Mouse (Mus musculus): ENCODE results near the gene Wnk4. TPM values are rescaled to one million over a fixed set of nuclear protein-coding genes. Genes with fewer than 3 reads are reported as not detected.

Wnk4 gene
- polyA plus RNA-seq, 1 experiment from 2014 or later: 4.8 TPM

GRCm38 (mm10) chr11:101247521-101248030, 12.8 kb upstream of the Wnk4 start:
- H3K4me2 ChIP-seq (replicated peaks): no peak overlapping the region
- no peaks in the 10 kb centered on the region for H3K36me3 ChIP-seq
- peak overlapping the region; percentile 68; the same call in 1 of the 2 replicates for H3K4me3 ChIP-seq
- no peak overlapping the region for H3K27ac ChIP-seq (replicated peaks)
- no peak overlapping the region for H3K9ac ChIP-seq (replicated peaks)
- ATAC-seq (replicated peaks): no peak
- peaks cover 39% of the 10 kb centered on the region for H3K27me3 ChIP-seq
- H3K9me3 ChIP-seq: no peaks in the 10 kb centered on the region
- WGBS: 83% methylated on average over 6 of the region's 6 CpGs
- H3K4me1 ChIP-seq: peaks cover 13% of the 10 kb centered on the region

GRCm38 (mm10) chr11:101248258-101248994, 11.9 kb upstream of the Wnk4 start:
- H3K27ac ChIP-seq (replicated peaks): no peak overlapping the region
- H3K4me1 ChIP-seq: peaks cover 20% of the 10 kb centered on the region
- H3K4me2 ChIP-seq (replicated peaks): no peak overlapping the region
- WGBS: 39% methylated on average over 14 of the region's 14 CpGs
- ATAC-seq (replicated peaks): no peak
- H3K27me3 ChIP-seq: peaks cover 39% of the 10 kb centered on the region
- no peaks in the 10 kb centered on the region for H3K9me3 ChIP-seq
- H3K4me3 ChIP-seq: no peak overlapping the region
- no peak overlapping the region for H3K9ac ChIP-seq (replicated peaks)
- H3K36me3 ChIP-seq: no peaks in the 10 kb centered on the region

- WGBS: 82% methylated on average over 2 of the region's 2 CpGs
- H3K27ac ChIP-seq (replicated peaks): no peak overlapping the region
- no peak overlapping the region for H3K9ac ChIP-seq (replicated peaks)
- peaks cover 24% of the 10 kb centered on the region for H3K27me3 ChIP-seq
- peaks cover 24% of the 10 kb centered on the region for H3K4me1 ChIP-seq
- no peak overlapping the region for H3K4me3 ChIP-seq
- no peak overlapping the region for H3K4me2 ChIP-seq (replicated peaks)
- ATAC-seq (replicated peaks): no peak
- no peaks in the 10 kb centered on the region for H3K9me3 ChIP-seq
- no peaks in the 10 kb centered on the region for H3K36me3 ChIP-seq
These were observed 9.3 kb upstream of the Wnk4 start for GRCm38 (mm10) chr11:101251031-101251430.

GRCm38 (mm10) chr11:101252941-101253340, 7.4 kb upstream of the Wnk4 start:
- Histone ChIP-seq H3K4me3 (peak overlapping the region; percentile 71), H3K9me3 (no peaks in the 10 kb centered on the region), H3K27me3 (peaks cover 5% of the 10 kb centered on the region), H3K4me1 (peaks cover 17% of the 10 kb centered on the region), H3K36me3 (no peaks in the 10 kb centered on the region), H3K27ac (replicated peaks) (peak overlapping the region; percentile 87; the same call in 1 of the 2 replicates), H3K9ac (replicated peaks) (peak overlapping the region; percentile 86), H3K4me2 (replicated peaks) (peak overlapping the region; percentile 93)
- 13% methylated on average over 7 of the region's 7 CpGs for WGBS
- ATAC-seq (replicated peaks): no peak

DNA sequence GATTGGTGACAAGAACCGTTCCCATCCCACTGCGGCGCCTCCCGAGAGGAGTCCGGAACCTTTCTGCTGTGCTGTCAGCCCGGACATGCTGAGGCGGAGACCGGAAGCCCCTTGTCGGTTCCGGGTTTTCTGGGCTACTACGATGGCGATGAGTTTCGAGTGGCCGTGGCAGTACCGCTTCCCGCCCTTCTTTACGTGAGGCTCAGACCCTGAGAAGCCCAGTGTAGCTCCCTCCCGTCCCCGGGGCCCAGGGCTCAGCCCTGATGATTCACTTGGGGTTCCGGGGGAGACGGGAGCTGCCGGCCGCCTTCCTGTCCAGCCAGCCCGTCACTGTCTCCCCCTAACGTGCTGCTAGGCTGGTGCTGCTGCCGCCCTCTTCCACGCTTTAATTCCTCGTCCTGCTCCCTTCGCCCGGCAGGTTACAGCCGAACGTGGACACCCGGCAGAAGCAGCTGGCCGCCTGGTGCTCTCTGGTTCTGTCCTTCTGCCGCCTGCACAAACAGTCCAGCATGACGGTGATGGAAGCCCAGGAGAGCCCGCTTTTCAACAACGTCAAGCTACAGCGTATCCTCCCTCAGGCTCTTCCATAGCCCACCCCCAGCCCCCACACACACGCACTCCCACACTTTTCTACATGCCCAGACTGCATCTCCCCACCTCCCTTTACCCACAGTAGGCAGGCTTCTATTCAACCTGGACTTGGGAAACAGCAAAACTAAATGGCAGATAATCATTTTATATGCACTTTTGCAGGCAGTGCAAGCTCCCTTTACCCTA, 6.6 kb upstream of the Wnk4 start, which contains the start of gene Vps25:
Vps25 (plus strand) TSS at position 95 of the 777 bp plus-strand sequence.
- Histone ChIP-seq H3K4me2 (replicated peaks) (peak within 1 kb of the TSS; percentile 93), H3K4me1 (peaks cover 17% of the 10 kb centered on the region), H3K4me3 (peak within 1 kb of the TSS; percentile 71), H3K9ac (replicated peaks) (peak within 1 kb of the TSS; percentile 86), H3K9me3 (no peaks in the 10 kb centered on the region), H3K27me3 (no peaks in the 10 kb centered on the region), H3K36me3 (no peaks in the 10 kb centered on the region; the same call in 1 of the 2 replicates), H3K27ac (replicated peaks) (peak within 1 kb of the TSS; percentile 87)
- WGBS: under 1% methylated on average over 40 of the region's 40 CpGs
- peak; percentile 86 for ATAC-seq (replicated peaks)

- no peaks in the 10 kb centered on the region for H3K9me3 ChIP-seq
- H3K27me3 ChIP-seq: peaks cover 4% of the 10 kb centered on the region; the same call in 1 of the 2 replicates
- 88% methylated on average over 13 of the region's 13 CpGs for WGBS
- H3K27ac ChIP-seq (replicated peaks): no peak overlapping the region
- no peak overlapping the region for H3K4me2 ChIP-seq (replicated peaks)
- no peak overlapping the region for H3K4me3 ChIP-seq
- peaks cover 3% of the 10 kb centered on the region; the same call in 1 of the 2 replicates for H3K36me3 ChIP-seq
- H3K4me1 ChIP-seq: peaks cover 32% of the 10 kb centered on the region
- ATAC-seq (replicated peaks): no peak
- no peak overlapping the region for H3K9ac ChIP-seq (replicated peaks)
These were observed 4.3 kb upstream of the Wnk4 start for GRCm38 (mm10) chr11:101255826-101256775.

- Histone ChIP-seq H3K36me3 (peaks cover 3% of the 10 kb centered on the region; the same call in 1 of the 2 replicates), H3K4me3 (no peak overlapping the region), H3K4me2 (replicated peaks) (no peak overlapping the region), H3K9ac (replicated peaks) (no peak overlapping the region), H3K4me1 (peaks cover 21% of the 10 kb centered on the region), H3K27me3 (peaks cover 26% of the 10 kb centered on the region), H3K9me3 (no peaks in the 10 kb centered on the region), H3K27ac (replicated peaks) (no peak overlapping the region)
- ATAC-seq (replicated peaks): no peak
- WGBS: 50% methylated on average over 6 of the region's 6 CpGs
These were observed 1.1 kb upstream of the Wnk4 start for GRCm38 (mm10) chr11:101259261-101259712.

- Histone ChIP-seq H3K4me1 (peaks cover 26% of the 10 kb centered on the region), H3K4me2 (replicated peaks) (peak overlapping the region; percentile 94), H3K9me3 (no peaks in the 10 kb centered on the region), H3K4me3 (peak overlapping the region; percentile 42), H3K9ac (replicated peaks) (peak overlapping the region; percentile 52), H3K27ac (replicated peaks) (no peak overlapping the region), H3K27me3 (peaks cover 36% of the 10 kb centered on the region), H3K36me3 (peaks cover 3% of the 10 kb centered on the region; the same call in 1 of the 2 replicates)
- WGBS: 1% methylated on average over 30 of the region's 30 CpGs
- no peak; the same call in 1 of the 2 replicates for ATAC-seq (replicated peaks)
These were observed 536 bp downstream of the Wnk4 start for GRCm38 (mm10) chr11:101260826-101261380.

DNA sequence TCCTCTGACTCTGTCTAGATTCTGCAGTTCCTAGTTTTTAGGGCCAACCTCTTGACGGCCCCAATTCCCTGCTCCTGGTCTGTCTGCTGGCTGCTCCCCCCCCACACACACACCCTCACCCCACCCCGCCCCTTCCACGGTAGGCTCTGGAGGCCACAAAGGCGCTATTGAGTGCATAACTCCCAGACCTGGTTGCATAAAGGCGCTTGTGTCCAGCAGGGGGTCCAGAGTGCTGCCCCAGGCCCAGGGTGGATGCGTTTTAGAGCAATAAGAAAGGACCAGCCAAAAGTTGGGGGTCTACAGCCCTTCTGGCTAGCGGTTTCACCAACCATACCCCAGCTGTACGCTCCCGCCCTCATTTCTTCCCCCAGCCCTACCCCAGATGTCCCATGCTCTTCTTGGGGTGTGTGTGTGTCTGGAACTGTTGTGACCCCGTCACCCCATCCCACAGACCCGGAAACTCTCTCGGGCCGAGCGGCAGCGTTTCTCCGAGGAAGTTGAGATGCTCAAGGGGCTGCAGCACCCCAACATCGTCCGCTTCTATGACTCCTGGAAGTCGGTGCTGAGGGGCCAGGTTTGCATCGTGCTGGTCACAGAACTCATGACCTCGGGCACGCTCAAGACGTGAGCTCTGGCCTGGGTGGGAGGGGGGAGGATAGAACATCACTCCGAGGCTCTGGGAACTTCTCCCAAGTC, 2.1 kb downstream of the Wnk4 start:
- no peaks in the 10 kb centered on the region for H3K9me3 ChIP-seq
- H3K9ac ChIP-seq (replicated peaks): no peak overlapping the region
- no peak overlapping the region for H3K4me2 ChIP-seq (replicated peaks)
- no peak overlapping the region for H3K27ac ChIP-seq (replicated peaks)
- peaks cover 3% of the 10 kb centered on the region; the same call in 1 of the 2 replicates for H3K36me3 ChIP-seq
- H3K27me3 ChIP-seq: peaks cover 45% of the 10 kb centered on the region
- H3K4me3 ChIP-seq: no peak overlapping the region
- WGBS: 2% methylated on average over 24 of the region's 24 CpGs
- H3K4me1 ChIP-seq: peaks cover 26% of the 10 kb centered on the region
- no peak for ATAC-seq (replicated peaks)

DNA sequence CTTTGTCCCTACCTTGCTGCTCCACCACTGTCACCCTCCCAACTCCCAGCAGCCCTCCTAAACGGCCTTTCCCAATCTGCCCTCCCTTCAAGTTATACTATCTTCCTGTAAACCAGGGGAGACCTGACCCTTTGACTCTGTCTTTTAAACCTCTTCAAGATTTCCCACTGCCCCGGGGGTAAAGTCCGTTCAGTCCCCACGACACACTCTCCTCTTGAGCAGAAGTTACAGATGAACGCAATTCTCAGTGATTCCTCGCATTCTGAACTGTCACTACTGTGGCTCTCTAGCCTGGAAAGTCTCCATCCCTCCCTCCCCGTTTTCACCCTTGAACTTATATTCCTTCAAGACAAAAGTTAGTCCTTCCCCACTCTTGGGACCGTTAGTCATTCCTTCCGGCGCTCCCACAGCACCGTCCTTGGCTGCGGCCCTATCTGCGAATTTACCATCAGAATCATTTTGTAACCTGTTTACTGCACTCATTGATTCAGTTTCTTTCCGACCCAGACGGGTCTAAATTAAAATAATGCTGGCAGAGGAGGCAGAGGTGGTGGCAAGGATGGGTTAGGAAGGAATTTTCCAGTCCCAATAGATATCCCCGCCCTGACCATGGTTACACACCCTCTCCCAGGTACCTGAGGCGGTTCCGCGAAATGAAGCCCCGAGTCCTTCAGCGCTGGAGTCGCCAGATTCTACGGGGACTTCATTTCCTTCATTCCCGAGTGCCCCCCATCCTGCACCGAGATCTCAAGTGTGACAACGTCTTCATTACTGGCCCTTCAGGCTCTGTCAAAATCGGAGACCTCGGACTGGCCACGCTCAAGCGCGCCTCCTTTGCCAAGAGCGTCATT, 3.0 kb downstream of the Wnk4 start:
- Histone ChIP-seq H3K4me2 (replicated peaks) (no peak overlapping the region), H3K4me3 (no peak overlapping the region), H3K27me3 (peaks cover 46% of the 10 kb centered on the region), H3K4me1 (peaks cover 26% of the 10 kb centered on the region), H3K9ac (replicated peaks) (no peak overlapping the region), H3K36me3 (peaks cover 3% of the 10 kb centered on the region; the same call in 1 of the 2 replicates), H3K27ac (replicated peaks) (no peak overlapping the region), H3K9me3 (no peaks in the 10 kb centered on the region)
- no peak for ATAC-seq (replicated peaks)
- WGBS: 3% methylated on average over 32 of the region's 32 CpGs
